Mouse (Mus musculus): ENCODE data around the gene Myt1l. TPM values are rescaled to one million over a fixed set of nuclear protein-coding genes. Genes with fewer than 3 reads are reported as not detected.

Gene Myt1l
- total RNA-seq, 1 experiment from 2014 or later, result not detected

DNA sequence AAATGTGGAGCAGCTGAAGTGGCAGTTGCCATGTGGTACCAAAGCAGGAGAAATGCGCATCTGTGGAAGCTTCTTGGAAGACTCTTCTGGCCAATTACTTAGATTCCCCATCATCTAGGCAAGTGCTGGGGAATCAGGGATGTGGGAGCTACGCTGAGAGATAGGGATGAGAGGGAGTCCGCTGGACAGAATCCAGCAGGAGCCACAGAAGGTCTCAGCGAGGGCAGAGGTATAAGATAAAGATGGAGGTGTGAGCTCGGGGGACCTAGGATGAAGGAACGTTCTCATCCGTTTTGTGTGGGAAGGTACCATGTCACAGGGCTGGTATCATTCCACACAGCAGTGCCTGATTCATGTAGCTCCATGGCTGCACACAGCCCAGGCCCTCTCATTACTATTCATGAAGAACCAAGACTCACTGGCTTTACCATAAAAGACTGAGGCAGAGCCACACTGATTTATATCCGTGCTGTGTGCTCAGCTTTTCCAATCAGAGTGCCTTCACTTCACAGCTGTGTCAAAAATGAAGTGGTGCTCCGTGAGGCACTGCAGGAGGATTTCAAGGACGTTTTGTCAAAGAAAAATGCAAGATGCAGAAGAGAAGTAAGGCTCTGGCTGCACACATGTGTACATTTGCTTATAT is 121.4 kb downstream of the Myt1l start:
- ATAC-seq (replicated peaks; ENCODE audit: low read depth, poor library complexity, severe bottlenecking), result no peak

DNA sequence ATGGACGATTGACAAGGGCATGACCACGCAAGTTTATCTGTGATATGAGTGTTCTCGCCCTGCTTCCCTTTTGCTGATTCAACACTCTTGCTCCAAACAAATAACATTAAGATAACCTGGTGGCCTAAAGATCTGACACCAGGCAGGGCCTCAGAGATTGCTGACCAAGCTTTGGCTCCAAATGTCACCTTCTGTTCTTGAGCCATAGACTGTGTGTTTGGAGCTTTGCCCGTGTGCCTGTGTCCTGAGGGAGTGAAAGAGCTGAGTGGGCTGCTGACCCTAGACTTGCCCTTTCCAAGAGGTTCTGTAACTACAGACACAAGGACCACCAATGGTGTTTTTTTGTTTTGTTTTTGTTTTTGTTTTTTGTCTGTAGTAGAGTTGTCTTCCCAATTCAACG is 124.3 kb downstream of the Myt1l start:
- no peak for ATAC-seq (replicated peaks; ENCODE audit: low read depth, poor library complexity, severe bottlenecking)

DNA sequence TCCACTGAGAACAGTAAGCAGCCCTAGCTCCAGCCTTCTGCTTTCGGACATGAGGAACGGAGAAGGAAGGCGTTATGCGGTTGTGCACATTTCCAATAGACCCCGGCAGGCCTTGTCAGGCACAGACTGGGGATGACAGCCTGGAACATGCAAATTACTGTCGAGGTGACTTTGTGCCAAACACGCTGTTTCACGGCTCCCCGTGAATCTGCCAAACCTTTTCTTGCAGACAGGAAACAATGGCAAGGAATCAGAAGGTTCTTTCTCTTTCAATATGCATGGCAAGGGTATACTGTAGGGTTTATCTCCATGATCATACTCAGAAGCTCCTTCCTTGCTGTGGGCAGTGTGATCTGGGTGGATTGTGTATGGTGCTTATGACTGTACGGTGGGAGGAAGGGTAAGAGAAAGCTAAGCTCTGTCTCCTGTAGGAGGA is 127.0 kb downstream of the Myt1l start:
- no peak for ATAC-seq (replicated peaks; ENCODE audit: low read depth, poor library complexity, severe bottlenecking)

DNA sequence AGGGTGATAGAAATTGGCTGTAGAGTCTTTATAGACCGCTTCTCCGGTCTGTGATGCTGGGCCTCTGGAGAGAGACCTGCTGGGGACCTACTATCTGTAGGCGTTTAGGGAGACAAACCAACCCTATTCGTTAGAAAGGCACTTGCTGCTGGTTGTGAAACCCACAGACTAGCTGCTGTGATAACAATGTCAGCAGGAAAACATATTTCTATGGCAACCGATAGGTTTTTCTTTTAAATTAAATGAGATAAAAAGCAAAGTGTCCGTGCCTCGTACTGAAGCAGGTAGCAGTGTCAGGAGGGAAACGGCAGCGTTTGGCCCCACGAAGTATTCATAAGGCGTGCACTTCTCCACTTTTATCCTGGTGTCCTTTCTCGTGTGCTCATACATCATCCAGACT is 127.5 kb downstream of the Myt1l start:
- ATAC-seq (replicated peaks; ENCODE audit: low read depth, poor library complexity, severe bottlenecking), result no peak

DNA sequence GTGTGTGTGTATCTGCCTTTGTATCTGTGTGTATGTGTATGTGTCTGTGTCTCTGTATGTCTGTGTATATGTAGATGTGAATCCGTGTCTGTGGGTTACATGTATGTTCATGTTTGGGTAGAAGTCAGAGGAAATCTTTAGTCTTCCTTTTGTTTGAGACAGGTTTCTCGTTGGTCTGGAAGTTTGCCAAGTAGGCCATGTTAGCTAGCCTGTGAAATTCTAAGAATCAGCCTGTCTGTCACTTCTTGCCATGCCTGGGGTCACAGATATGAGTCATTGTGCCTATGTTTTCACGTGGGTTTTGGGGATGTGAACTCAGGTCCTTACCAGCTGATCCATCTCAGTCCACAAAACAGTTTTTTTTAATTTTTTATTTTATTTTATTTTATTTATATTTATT is 128.9 kb downstream of the Myt1l start:
- ATAC-seq (replicated peaks; ENCODE audit: low read depth, poor library complexity, severe bottlenecking), result no peak

DNA sequence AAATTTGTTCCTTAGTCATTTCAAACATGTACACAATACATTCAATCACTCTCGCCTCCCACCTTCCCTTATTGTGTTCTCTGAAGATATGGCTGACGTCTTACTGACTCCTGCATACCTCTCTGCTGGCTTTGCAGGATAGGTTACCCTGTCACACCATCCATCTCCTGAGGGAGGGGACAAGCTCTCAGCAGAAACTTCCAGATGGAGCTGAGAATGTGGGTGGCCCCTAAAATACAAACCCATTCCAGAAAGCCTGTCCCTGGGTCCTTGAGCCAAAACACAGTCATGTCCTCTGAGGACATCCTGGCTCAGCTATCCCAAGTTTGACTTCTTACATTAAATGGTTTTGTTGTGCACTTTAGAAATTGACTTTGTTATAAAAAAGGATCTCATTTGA is 129.7 kb downstream of the Myt1l start:
- no peak for ATAC-seq (replicated peaks; ENCODE audit: low read depth, poor library complexity, severe bottlenecking)

DNA sequence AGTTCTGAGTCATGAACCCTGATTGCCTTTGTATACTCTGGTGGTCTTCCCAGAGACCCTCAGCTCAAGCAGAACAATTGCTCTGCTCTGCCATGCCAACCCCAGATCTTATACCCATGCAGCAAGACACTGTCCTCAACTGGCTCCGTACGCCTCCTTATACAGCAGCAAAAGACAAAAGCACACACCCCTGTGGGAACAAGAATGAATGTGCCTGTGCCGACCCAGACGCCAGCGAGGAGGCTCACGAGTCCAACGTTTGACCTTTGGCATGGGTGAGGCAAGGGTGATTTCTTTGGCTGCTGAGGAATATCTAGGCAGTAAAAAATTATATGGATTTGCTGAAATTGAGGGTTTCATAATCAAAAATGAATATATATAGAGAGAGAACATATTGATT is 143.8 kb downstream of the Myt1l start:
- no peak for ATAC-seq (replicated peaks; ENCODE audit: low read depth, poor library complexity, severe bottlenecking)

DNA sequence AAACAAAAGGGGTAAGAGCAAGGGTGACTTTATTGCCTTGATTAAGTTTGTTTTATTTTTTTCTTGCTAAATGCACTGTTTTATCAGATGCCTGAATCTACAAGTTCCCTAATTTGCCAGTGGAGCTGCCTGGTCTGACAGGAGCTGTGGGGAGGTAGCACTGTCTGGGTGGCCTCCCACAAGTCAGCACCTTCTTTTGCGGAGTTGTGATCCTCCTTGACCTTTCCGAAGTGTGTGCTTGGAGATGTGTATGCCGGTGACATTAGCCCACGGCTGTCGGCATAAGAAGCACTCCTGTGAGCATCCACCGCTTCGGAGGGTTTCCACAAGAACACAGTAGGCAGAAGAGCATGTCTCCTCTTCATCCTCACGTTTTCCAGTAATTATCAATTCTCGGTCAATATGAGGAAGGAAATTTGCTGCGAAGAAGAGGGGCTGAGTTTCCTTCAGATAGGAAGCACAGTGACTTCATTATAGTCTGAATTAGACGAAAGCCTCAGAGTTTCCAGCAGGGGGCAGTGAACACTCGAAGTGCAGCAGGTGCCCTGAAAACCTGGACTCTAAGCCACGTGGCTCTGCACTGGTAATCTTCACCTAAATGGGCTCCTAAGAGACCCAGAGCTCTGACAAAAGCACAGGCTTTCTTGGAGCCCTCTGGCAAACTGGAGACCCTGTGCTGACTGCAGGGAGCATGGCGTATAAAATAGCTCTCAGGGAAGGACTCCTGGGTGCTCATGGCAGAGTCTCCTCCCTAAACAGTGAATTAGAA is 147.6 kb downstream of the Myt1l start:
- peak; percentile 62; the same call in 1 of the 2 replicates for ATAC-seq (replicated peaks; ENCODE audit: low read depth, poor library complexity, severe bottlenecking)

DNA sequence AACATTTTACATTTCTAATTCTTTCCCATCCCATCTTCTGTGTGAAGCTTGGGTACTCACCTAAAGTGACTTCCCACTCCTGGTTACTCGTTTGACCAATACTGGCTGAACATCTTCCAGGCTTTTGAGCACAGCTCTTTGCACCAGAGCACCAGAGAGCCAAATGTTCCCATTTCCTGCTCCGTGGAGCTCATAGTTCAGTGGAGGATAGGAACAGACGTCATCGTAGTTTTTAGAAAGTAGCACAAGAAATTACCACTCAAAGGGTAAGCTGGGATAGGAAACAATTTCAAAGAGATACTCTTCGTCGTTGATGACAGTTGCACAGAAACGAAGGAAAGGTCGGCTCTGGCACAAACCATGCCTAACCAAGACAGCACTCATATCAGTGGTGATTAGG is 154.2 kb downstream of the Myt1l start:
- no peak for ATAC-seq (replicated peaks; ENCODE audit: low read depth, poor library complexity, severe bottlenecking)

DNA sequence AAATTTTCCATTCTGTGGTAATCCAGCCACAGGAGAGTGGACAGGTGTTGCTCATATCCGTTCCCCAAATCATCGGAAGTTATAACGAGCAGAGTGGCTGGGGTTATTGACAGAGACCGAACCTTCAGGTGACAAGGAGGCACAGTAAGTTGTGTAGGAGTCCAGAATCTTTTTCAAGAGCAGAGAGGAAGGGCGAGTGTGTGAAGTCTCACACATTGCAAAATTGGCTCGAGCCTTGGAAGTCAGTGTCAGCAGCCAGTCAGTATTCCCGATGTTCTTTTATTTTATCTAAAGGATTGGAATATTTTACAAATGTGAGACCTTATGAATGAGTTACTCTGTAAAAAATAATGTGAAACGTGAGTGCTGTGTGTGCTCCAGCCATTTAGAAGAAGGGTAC is 154.8 kb downstream of the Myt1l start:
- no peak for ATAC-seq (replicated peaks; ENCODE audit: low read depth, poor library complexity, severe bottlenecking)

DNA sequence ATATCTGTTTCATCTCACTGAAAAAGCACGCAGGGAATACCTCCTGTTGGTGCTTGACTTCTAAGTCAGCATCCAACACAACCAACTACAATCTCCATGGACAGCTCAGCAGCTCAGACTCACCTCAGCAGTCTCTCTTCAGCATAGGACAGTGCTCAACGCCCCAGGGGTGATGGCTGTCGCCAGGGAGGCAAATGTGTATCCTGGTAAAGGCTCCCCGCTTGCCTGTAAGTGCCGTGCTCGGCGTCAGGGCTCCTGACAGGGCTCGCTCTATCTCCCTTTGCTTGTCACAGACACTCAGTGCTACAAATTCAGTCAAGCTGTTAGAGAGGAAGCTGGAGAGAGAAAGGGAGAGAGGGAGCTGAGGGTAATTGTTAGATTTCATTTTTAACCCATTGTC is 158.1 kb downstream of the Myt1l start:
- no peak for ATAC-seq (replicated peaks; ENCODE audit: low read depth, poor library complexity, severe bottlenecking)

DNA sequence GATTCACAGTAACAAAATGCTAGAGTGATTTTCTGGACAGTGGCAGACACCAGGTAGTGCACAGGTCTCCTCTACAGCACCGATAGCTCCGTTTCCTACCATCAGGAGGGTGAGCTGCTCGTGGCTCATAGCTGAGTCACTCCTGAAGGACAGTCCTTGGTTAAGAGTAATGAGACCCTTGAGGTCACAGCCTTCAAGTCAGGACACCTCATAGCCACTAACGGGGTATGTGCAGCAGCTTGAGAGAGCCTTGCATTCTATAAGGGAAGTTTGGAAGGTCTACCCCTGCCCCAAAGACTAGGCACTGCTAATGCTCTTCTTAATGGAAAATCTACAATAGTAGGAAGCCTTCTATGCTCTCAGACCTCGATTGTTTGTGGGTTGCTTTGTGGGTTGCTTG is 163.4 kb downstream of the Myt1l start:
- no peak for ATAC-seq (replicated peaks; ENCODE audit: low read depth, poor library complexity, severe bottlenecking)

DNA sequence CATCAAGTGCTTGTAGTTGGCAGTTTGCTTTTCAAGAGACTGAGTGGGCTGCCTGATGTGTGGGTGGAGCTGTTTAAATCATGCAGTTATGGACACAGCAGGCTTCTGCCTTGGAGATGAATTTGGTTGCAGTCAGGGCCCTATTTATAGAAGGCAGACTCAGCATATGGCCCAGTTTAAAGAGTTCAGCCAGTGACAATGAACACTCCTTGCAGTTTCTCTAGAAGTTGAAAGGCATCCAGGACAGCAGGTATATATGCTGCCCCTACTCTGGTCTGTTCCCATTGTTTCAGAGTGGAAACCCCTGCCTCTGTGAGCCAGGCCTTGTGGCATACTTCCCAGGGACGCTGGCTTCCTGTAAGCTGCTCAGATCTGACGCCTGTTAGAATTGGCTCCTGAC is 167.0 kb downstream of the Myt1l start:
- ATAC-seq (replicated peaks; ENCODE audit: low read depth, poor library complexity, severe bottlenecking), result no peak

DNA sequence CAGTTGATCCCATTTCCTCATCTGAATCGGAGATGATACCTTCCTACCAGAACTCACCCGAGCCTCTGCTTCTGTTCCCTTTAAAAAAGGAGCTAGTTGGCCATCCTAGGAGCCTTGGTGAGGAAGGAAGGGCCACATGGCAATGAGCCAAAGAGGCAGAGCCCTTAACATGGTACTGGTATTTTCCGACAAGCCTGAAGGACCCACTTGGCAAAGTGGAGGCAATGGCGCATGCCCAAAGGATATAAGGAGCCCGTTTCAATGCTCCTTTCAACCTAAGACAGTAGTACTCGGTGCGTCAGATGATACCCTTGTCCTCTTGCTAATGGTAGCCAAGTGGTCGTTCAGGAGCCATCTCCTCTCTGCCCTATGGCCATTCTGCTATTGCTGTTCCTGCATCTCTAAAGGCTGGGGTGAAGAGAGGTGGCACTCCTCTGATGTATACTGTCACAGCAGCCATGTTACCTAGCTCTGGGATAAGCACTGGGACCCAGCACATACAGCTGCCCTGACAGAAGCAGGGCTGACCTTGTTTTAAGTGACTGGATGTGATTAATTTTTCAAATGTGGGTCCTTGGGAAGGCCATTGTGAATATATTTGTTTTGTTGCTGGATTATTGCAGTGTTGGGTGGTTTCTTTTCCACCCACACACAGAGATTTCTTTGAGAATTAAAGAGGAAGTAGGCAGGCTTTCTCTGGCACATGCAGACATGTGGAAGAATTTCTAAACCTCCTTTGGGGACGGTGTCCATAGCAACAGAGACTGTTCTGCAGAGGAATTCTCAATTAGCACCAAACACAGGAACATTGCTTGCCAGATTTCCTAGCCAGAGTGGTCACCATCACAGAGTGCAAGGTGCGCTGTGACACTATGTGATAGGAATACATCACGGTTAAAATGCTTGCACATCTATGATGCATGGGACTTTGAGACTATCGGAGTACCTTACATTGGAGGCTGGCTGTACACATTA is 169.6 kb downstream of the Myt1l start:
- ATAC-seq (replicated peaks; ENCODE audit: low read depth, poor library complexity, severe bottlenecking), result no peak

DNA sequence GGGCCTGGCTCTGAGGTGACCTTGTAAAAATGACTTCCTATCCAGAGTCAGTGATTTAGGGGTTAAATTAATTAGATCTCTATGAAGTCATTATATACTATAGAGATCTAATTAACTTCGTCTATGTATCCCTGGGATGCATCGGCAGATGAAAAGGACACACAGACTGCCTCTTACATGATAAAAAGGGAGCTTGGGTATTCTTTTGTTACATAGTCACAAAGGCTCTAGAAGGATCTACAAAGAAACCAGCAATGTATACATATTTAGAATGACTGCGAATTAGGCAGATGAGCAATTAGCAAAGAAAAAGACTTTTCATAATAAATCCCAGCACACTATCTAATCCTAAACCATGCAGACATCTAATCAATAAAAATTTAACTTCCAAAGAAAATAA is 170.4 kb downstream of the Myt1l start:
- ATAC-seq (replicated peaks; ENCODE audit: low read depth, poor library complexity, severe bottlenecking), result no peak

DNA sequence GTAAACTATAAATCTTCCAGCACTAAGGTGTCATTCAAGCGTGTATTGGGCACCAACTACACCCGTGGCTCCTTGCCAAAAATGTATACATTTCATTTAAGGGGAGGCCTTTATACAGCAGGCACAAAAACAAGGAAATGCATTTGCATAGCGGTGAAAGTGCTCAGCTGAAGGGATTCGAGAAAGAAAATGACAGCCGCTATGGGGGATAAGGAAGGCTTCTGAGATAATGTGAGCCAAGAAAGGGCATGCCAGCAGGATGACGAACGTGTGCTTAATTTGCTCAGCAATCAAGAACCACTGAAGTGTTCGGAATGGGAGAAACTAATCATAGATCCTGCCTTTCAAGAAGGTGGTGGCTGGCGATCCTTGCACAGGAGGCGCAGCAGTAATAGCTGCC is 170.8 kb downstream of the Myt1l start:
- ATAC-seq (replicated peaks; ENCODE audit: low read depth, poor library complexity, severe bottlenecking), result no peak

DNA sequence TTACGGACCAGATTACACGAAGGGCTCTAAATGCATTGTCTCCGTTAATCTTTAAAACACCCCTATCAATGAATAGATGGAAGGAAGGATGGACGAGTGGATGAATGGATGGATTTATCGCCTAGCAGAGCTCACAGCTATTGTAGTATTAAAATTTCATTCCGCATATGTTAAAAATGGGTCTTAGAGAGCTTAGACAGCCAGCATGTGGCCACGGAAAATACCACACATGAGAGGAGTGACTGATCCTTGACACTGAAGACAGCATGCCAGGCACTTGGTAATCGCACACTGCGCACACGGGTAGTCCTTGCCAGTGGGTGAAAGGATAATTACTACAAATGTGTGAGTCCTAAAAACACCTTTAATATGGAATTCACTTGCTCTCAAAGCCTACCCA is 171.2 kb downstream of the Myt1l start:
- ATAC-seq (replicated peaks; ENCODE audit: low read depth, poor library complexity, severe bottlenecking), result no peak

DNA sequence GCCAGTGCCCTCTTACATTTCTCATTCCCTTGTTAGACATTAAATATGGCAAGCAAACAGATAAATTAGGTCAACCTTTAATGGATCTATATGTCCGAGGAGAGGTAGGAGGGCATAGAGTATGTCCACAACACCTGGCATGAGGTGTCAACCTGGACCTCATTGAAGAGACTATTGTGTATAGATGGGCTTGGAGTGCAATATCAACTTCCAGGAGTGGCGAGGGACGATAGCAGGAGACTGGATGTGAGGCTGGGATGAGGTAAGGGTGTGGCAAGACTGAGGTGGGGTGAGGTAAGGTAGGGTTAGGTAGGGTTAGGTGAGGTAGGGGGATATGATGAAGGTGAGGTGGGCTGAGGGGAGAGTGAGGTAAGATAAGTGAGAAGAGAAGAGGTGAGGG is 171.8 kb downstream of the Myt1l start:
- ATAC-seq (replicated peaks; ENCODE audit: low read depth, poor library complexity, severe bottlenecking), result no peak

DNA sequence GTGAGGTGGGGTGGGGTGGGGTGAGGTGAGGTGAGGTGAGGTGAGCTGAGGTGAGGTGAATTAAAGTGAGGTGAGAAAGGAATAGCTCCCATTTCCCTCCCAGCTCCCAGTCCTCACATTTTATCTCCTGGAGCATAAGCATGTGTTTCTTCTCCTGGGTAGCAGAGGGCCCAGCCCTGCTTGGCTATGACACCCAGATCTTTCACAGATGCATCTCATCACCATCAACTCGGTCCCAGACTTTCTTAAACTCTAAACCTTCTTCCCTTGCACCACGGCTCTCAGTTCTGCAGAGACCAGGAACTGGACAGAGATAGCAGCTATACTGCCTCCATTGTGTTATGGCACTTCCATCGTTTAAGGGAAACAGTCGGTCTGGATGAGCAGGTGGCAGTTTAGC is 172.9 kb downstream of the Myt1l start:
- ATAC-seq (replicated peaks; ENCODE audit: low read depth, poor library complexity, severe bottlenecking), result no peak

DNA sequence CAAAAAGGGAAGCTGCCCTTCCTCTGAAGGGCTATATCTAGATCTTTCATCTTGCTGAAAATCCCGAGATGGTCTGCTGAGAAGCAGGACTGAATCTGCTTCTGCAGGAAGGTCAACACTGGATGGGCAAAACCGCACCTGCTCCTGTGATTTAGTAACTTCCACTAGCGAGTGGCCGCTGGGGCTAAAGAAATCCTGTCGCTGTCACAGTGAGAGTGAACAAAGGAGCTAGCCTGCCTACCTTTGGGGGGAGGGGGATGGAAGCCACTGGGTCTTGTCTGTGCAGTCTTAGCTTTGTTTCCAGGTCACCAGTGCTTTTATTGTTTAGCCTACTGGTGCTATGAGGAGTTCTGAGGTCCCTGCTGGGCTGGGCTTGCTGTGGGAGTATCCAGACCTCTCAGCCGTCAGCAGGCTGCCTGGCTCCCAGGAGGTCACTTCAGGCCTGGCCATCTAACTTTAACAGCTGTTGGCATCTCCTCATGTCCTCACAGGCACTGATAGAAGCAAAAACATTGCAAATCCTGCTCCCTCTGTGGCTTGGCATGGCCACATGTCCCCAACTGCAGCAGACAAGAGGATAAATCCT is 173.6 kb downstream of the Myt1l start:
- no peak for ATAC-seq (replicated peaks; ENCODE audit: low read depth, poor library complexity, severe bottlenecking)

Measured in common myeloid progenitor, adult 5-6 weeks (primary cell).